Mouse (Mus musculus) C2C12 (cell line): ENCODE results near the gene Klrg1. TPM values are rescaled to one million over a fixed set of nuclear protein-coding genes. Genes with fewer than 3 reads are reported as not detected.
A peak's percentile ranks its signal among the peaks of the same experiment; 100 is the strongest.

Experiments used
- H3K27me3 ChIP-seq: one replicate; pipeline ENCODE4 v1.6.1; 2011; ENCODE audit not compliant: control insufficient read depth, insufficient read depth, insufficient read length
- H3K36me3 ChIP-seq: one replicate; pipeline ENCODE4 v1.6.1; 2011; ENCODE audit not compliant: control insufficient read depth, insufficient read depth
- H3K4me3 ChIP-seq: one replicate; pipeline ENCODE4 v1.5.1; 2011; ENCODE audit warnings: mild to moderate bottlenecking, control low read depth; ENCODE audit not compliant: poor library complexity, insufficient read depth, severe bottlenecking
- H3K79me2 ChIP-seq: one replicate; pipeline ENCODE4 v1.6.1; 2011; ENCODE audit not compliant: control insufficient read depth, insufficient read depth
- H3K79me3 ChIP-seq: one replicate; pipeline ENCODE4 v1.6.1; 2011; ENCODE audit warnings: low read depth, control low read depth
- H3ac ChIP-seq: one replicate; pipeline ENCODE3; 2011; ENCODE audit warnings: low read depth; ENCODE audit not compliant: control insufficient read depth, insufficient read length
- CEBPB ChIP-seq: IDR thresholded peaks from one replicate; pipeline ENCODE4 v1.6.1; 2011; ENCODE audit warnings: low read depth, mild to moderate bottlenecking, control low read depth, moderate library complexity
- CTCF ChIP-seq: IDR thresholded peaks from one replicate; pipeline ENCODE4 v1.5.1; 2011; ENCODE audit not compliant: control insufficient read depth, insufficient read depth, insufficient read length
- FOSL1 ChIP-seq: IDR thresholded peaks from one replicate; pipeline ENCODE4 v1.8.0; 2011; ENCODE audit warnings: mild to moderate bottlenecking, low read length; ENCODE audit not compliant: poor library complexity, insufficient read depth, severe bottlenecking
- MAX ChIP-seq: IDR thresholded peaks from one replicate; pipeline ENCODE4 v1.6.1; 2011; ENCODE audit warnings: mild to moderate bottlenecking, control low read depth
- MYOD1 ChIP-seq: IDR thresholded peaks from one replicate; pipeline ENCODE4 v1.6.1; 2011; ENCODE audit warnings: low read depth; ENCODE audit not compliant: control insufficient read depth, insufficient read length
- MYOG ChIP-seq: IDR thresholded peaks from one replicate; pipeline ENCODE4 v1.6.1; 2011; ENCODE audit not compliant: control insufficient read depth, insufficient read length; ENCODE audit errors: extremely low read depth
- USF1 ChIP-seq: IDR thresholded peaks from one replicate; pipeline ENCODE4 v1.6.1; 2011; ENCODE audit warnings: low read depth, mild to moderate bottlenecking, control low read depth, moderate library complexity
- polyA plus RNA-seq: library from polyadenylated mRNA; unstranded; fragments of >200 nt; fragmentation: generic; extraction: Trizol; gene quantifications from one replicate; pipeline ENCODE4 v1.2.1, GENCODE M21; 2012; ENCODE audit warnings: missing spikeins

The Klrg1 gene
- polyA plus RNA-seq, 1 experiment = not detected

- no peak overlapping the region for H3K4me3 ChIP-seq
- no peaks in the 10 kb centered on the region for H3K79me3 ChIP-seq
- H3K27me3 ChIP-seq = no peaks in the 10 kb centered on the region
- no peaks in the 10 kb centered on the region for H3K79me2 ChIP-seq
- no peak overlapping the region for H3ac ChIP-seq
- H3K36me3 ChIP-seq = no peaks in the 10 kb centered on the region
- TF ChIP-seq MYOG (no peak), FOSL1 (no peak)
Observed at GRCm38 (mm10) chr6:122295242-122295641, 12.6 kb upstream of the Klrg1 start.

- H3K4me3 ChIP-seq = no peak overlapping the region
- H3K36me3 ChIP-seq = no peaks in the 10 kb centered on the region
- no peaks in the 10 kb centered on the region for H3K27me3 ChIP-seq
- no peak for TF ChIP-seq CTCF
- no peak for TF ChIP-seq MYOG
- TF ChIP-seq MYOD1 = no peak
- no peak for TF ChIP-seq MAX
- no peak for TF ChIP-seq FOSL1
- no peak for TF ChIP-seq USF1
- TF ChIP-seq CEBPB = no peak
- no peak overlapping the region for H3ac ChIP-seq
- no peaks in the 10 kb centered on the region for H3K79me2 ChIP-seq
- H3K79me3 ChIP-seq = no peaks in the 10 kb centered on the region
Observed at GRCm38 (mm10) chr6:122294290-122294689, 11.6 kb upstream of the Klrg1 start.

- H3K4me3 ChIP-seq = no peak overlapping the region
- no peaks in the 10 kb centered on the region for H3K79me2 ChIP-seq
- H3K36me3 ChIP-seq = no peaks in the 10 kb centered on the region
- no peaks in the 10 kb centered on the region for H3K27me3 ChIP-seq
- no peak overlapping the region for H3ac ChIP-seq
- no peaks in the 10 kb centered on the region for H3K79me3 ChIP-seq
- TF ChIP-seq CEBPB (no peak), CTCF (no peak), MYOD1 (no peak), MYOG (no peak), USF1 (no peak), FOSL1 (no peak), MAX (no peak)
Observed at GRCm38 (mm10) chr6:122293796-122294195, 11.1 kb upstream of the Klrg1 start.

- no peaks in the 10 kb centered on the region for H3K27me3 ChIP-seq
- H3K79me3 ChIP-seq = no peaks in the 10 kb centered on the region
- H3ac ChIP-seq = no peak overlapping the region
- no peaks in the 10 kb centered on the region for H3K79me2 ChIP-seq
- H3K4me3 ChIP-seq = no peak overlapping the region
- TF ChIP-seq MYOG (no peak), FOSL1 (no peak), USF1 (no peak), CTCF (no peak), MYOD1 (no peak), CEBPB (no peak), MAX (no peak)
- H3K36me3 ChIP-seq = no peaks in the 10 kb centered on the region
Observed at GRCm38 (mm10) chr6:122293121-122293520, 10.4 kb upstream of the Klrg1 start.

- no peak for TF ChIP-seq FOSL1
- no peak for TF ChIP-seq MAX
- no peak for TF ChIP-seq MYOD1
- no peak for TF ChIP-seq MYOG
- no peak for TF ChIP-seq CTCF
- no peak for TF ChIP-seq USF1
- TF ChIP-seq CEBPB = no peak
- Histone ChIP-seq H3K79me3 (no peaks in the 10 kb centered on the region), H3K27me3 (no peaks in the 10 kb centered on the region), H3K36me3 (no peaks in the 10 kb centered on the region), H3K79me2 (no peaks in the 10 kb centered on the region), H3K4me3 (no peak overlapping the region), H3ac (no peak overlapping the region)
Observed at GRCm38 (mm10) chr6:122292184-122292583, 9.5 kb upstream of the Klrg1 start.

- TF ChIP-seq MYOG (no peak), MAX (no peak), FOSL1 (no peak), CEBPB (no peak), USF1 (no peak), MYOD1 (no peak)
- no peaks in the 10 kb centered on the region for H3K36me3 ChIP-seq
- no peak overlapping the region for H3ac ChIP-seq
- no peaks in the 10 kb centered on the region for H3K27me3 ChIP-seq
- H3K79me2 ChIP-seq = no peaks in the 10 kb centered on the region
- H3K79me3 ChIP-seq = no peaks in the 10 kb centered on the region
- H3K4me3 ChIP-seq = no peak overlapping the region
Observed at GRCm38 (mm10) chr6:122291735-122292134, 9.1 kb upstream of the Klrg1 start.

- Histone ChIP-seq H3K79me2 (no peaks in the 10 kb centered on the region), H3K4me3 (no peak overlapping the region), H3K79me3 (no peaks in the 10 kb centered on the region), H3K36me3 (no peaks in the 10 kb centered on the region), H3K27me3 (no peaks in the 10 kb centered on the region), H3ac (no peak overlapping the region)
- TF ChIP-seq CEBPB = no peak
- peak; percentile 36 for TF ChIP-seq MYOD1
Observed at GRCm38 (mm10) chr6:122291264-122291663, 8.6 kb upstream of the Klrg1 start.
